Mouse (Mus musculus) gastrocnemius, postnatal 10 days (tissue): ENCODE data around the gene St3gal3. TPM values are rescaled to one million over a fixed set of nuclear protein-coding genes. Genes with fewer than 3 reads are reported as not detected.
A peak's percentile ranks its signal among the peaks of the same experiment; 100 is the strongest.

ENCODE experiments used
- DNase-seq: peaks from one replicate; pipeline ENCODE4 v3.0.0; 2021; ENCODE audit warnings: mixed read lengths
- total RNA-seq, 2 experiments: library from RNA; stranded (reverse); gene quantifications; 2 replicates each; pipeline ENCODE4 v1.2.3; 2021

St3gal3 gene
- total RNA-seq, 2 experiments from 2014 or later: 40.9 to 48.9 TPM

GRCm38 (mm10) chr4:117984993-117985587, 149.6 kb downstream of the St3gal3 start:
- no peak for DNase-seq

GRCm38 (mm10) chr4:117984206-117984605, 150.5 kb downstream of the St3gal3 start:
- no peak for DNase-seq

- no peak for DNase-seq
Observed at GRCm38 (mm10) chr4:117982706-117983105, 152.0 kb downstream of the St3gal3 start.

- DNase-seq: no peak
Observed at GRCm38 (mm10) chr4:117981518-117981917, 153.2 kb downstream of the St3gal3 start.

- no peak for DNase-seq
Observed at GRCm38 (mm10) chr4:117980161-117980560, 154.6 kb downstream of the St3gal3 start.

- DNase-seq: no peak
Observed at GRCm38 (mm10) chr4:117979181-117979580, 155.5 kb downstream of the St3gal3 start.

- DNase-seq: no peak
Observed at GRCm38 (mm10) chr4:117978282-117978681, 156.4 kb downstream of the St3gal3 start.

- DNase-seq: no peak
Observed at GRCm38 (mm10) chr4:117977841-117978240, 156.9 kb downstream of the St3gal3 start.

- no peak for DNase-seq
Observed at GRCm38 (mm10) chr4:117977371-117977770, 157.3 kb downstream of the St3gal3 start.

GRCm38 (mm10) chr4:117975820-117976219, 158.9 kb downstream of the St3gal3 start:
- DNase-seq: no peak

- no peak for DNase-seq
Observed at GRCm38 (mm10) chr4:117974719-117975118, 160.0 kb downstream of the St3gal3 start.

GRCm38 (mm10) chr4:117972999-117973398, 161.7 kb downstream of the St3gal3 start:
- DNase-seq: no peak

- no peak for DNase-seq
Observed at GRCm38 (mm10) chr4:117964346-117965025, 170.2 kb downstream of the St3gal3 start.

GRCm38 (mm10) chr4:117957492-117957891, 177.2 kb downstream of the St3gal3 start:
- no peak for DNase-seq

GRCm38 (mm10) chr4:117947493-117947892, 187.2 kb downstream of the St3gal3 start:
- no peak for DNase-seq

- peak; percentile 19 for DNase-seq
Observed at GRCm38 (mm10) chr4:117946639-117947305, 187.9 kb downstream of the St3gal3 start.

GRCm38 (mm10) chr4:117943317-117943716, 191.4 kb downstream of the St3gal3 start:
- DNase-seq: no peak

GRCm38 (mm10) chr4:117936964-117937363, 197.8 kb downstream of the St3gal3 start:
- no peak for DNase-seq

GRCm38 (mm10) chr4:117934081-117934480, 200.6 kb downstream of the St3gal3 start:
- no peak for DNase-seq

GRCm38 (mm10) chr4:117933248-117933647, 201.5 kb downstream of the St3gal3 start:
- no peak for DNase-seq

- peak; percentile 49 for DNase-seq
Observed at GRCm38 (mm10) chr4:117929391-117929881, 205.3 kb downstream of the St3gal3 start, which contains the start of gene Artn. TSS of gene Artn (minus strand) at chr4:117929763.

GRCm38 (mm10) chr4:117928699-117929241, 205.9 kb downstream of the St3gal3 start:
- peak; percentile 45 for DNase-seq

GRCm38 (mm10) chr4:117928234-117928633, 206.5 kb downstream of the St3gal3 start:
- peak; percentile 37 for DNase-seq
